Mouse (Mus musculus) liver, embryonic 15.5 days (tissue): ENCODE data around the gene Trappc2l. TPM values are rescaled to one million over a fixed set of nuclear protein-coding genes. Genes with fewer than 3 reads are reported as not detected.
"Not testable (repeated sequence)": the region's sequence is repeated elsewhere in the genome, so short reads cannot be mapped to it uniquely, and the experiment has no call there.

Experiments
- ATAC-seq: fragments of 200-750 bp; cut with Nextera tagmentation; 2 replicates; pipeline ENCODE4 v1.8.0; 2017; ENCODE audit warnings: moderate number of reproducible peaks, mild to moderate bottlenecking, moderate library complexity; ENCODE audit not compliant: insufficient read depth
- H3K27ac ChIP-seq: fragments of 300-500 bp; sonication (generic); replicated peaks from 2 replicates; pipeline ENCODE4 v1.5.1; 2015; ENCODE audit warnings: mild to moderate bottlenecking, inconsistent platforms
- H3K27me3 ChIP-seq: fragments of 300-500 bp; sonication (generic); 2 replicates; pipeline ENCODE4 v1.6.1; 2015; ENCODE audit warnings: mild to moderate bottlenecking, inconsistent platforms
- H3K36me3 ChIP-seq: fragments of 300-500 bp; sonication (generic); replicated peaks from 2 replicates; pipeline ENCODE4 v1.6.1; 2015; ENCODE audit warnings: moderate library complexity, mild to moderate bottlenecking, inconsistent platforms
- H3K4me1 ChIP-seq: fragments of 300-500 bp; sonication (generic); replicated peaks from 2 replicates; pipeline ENCODE4 v1.6.1; 2015; ENCODE audit warnings: inconsistent platforms
- H3K4me2 ChIP-seq: fragments of 300-500 bp; sonication (generic); 2 replicates; pipeline ENCODE4 v1.6.1; 2015; ENCODE audit warnings: moderate library complexity, mild to moderate bottlenecking, inconsistent platforms
- H3K4me3 ChIP-seq: fragments of 300-500 bp; sonication (generic); replicated peaks from 2 replicates; pipeline ENCODE4 v1.5.1; 2015; ENCODE audit warnings: mild to moderate bottlenecking, inconsistent platforms
- H3K9ac ChIP-seq: fragments of 300-500 bp; sonication (generic); 2 replicates; pipeline ENCODE4 v1.6.1; 2015; ENCODE audit warnings: moderate library complexity, mild to moderate bottlenecking, inconsistent platforms
- H3K9me3 ChIP-seq: fragments of 300-500 bp; sonication (generic); replicated peaks from 2 replicates; pipeline ENCODE4 v1.6.1; 2016; ENCODE audit warnings: inconsistent platforms
- WGBS: fragments of 180-500 bp; shearing (Covaris S2); methylation state at CpG from one replicate; pipeline ENCODE4 v1.1.7; 2015; ENCODE audit warnings: mixed read lengths; ENCODE audit not compliant: insufficient replicate concordance; 5-methylcytosine and 5-hydroxymethylcytosine counted together
- polyA plus RNA-seq: library from polyadenylated mRNA; unstranded; fragments of >200 nt; fragmentation: Nextera tagmentation; extraction: Ambion mirVana; gene quantifications from 2 replicates; pipeline ENCODE4 v1.2.1, GENCODE M21; 2015

Gene Trappc2l
- polyA plus RNA-seq, 1 experiment from 2014 or later = 24.2 TPM

GRCm38 (mm10) chr8:122626896-122627295 lies 15.5 kb downstream of the Trappc2l start:
- no peak overlapping the region for H3K4me3 ChIP-seq

GRCm38 (mm10) chr8:122629388-122629787 lies 17.9 kb downstream of the Trappc2l start:
- Histone ChIP-seq H3K27me3 (peaks cover 17% of the 10 kb centered on the region), H3K4me1 (peaks cover 3% of the 10 kb centered on the region; the same call in 1 of the 2 replicates), H3K4me3 (no peak overlapping the region), H3K27ac (no peak overlapping the region), H3K9ac (no peak overlapping the region), H3K9me3 (no peaks in the 10 kb centered on the region), H3K4me2 (no peak overlapping the region), H3K36me3 (peaks cover 43% of the 10 kb centered on the region)
- no peak for ATAC-seq
- 80% methylated on average over 10 of the region's 10 CpGs for WGBS

More at GRCm38 (mm10) chr8:122626896-122627295, 15.5 kb downstream of the Trappc2l start:
- Histone ChIP-seq H3K27me3 (peaks cover 28% of the 10 kb centered on the region), H3K9me3 (no peaks in the 10 kb centered on the region), H3K9ac (no peak overlapping the region), H3K4me1 (peaks cover 3% of the 10 kb centered on the region; the same call in 1 of the 2 replicates), H3K27ac (no peak overlapping the region), H3K36me3 (peaks cover 25% of the 10 kb centered on the region), H3K4me2 (no peak overlapping the region)
- no peak for ATAC-seq
- 79% methylated on average over 2 of the region's 2 CpGs for WGBS

- peaks cover 10% of the 10 kb centered on the region; the same call in 1 of the 2 replicates for H3K27me3 ChIP-seq
- peaks cover 54% of the 10 kb centered on the region for H3K36me3 ChIP-seq
- no peak overlapping the region for H3K4me3 ChIP-seq
- H3K4me1 ChIP-seq = peaks cover 11% of the 10 kb centered on the region
- ATAC-seq = no peak
- H3K9me3 ChIP-seq = no peaks in the 10 kb centered on the region
- no peak overlapping the region for H3K4me2 ChIP-seq
- H3K27ac ChIP-seq = no peak overlapping the region
- 82% methylated on average over 22 of the region's 22 CpGs for WGBS
- H3K9ac ChIP-seq = no peak overlapping the region
Measured at GRCm38 (mm10) chr8:122630696-122631095, 19.3 kb downstream of the Trappc2l start.

DNA sequence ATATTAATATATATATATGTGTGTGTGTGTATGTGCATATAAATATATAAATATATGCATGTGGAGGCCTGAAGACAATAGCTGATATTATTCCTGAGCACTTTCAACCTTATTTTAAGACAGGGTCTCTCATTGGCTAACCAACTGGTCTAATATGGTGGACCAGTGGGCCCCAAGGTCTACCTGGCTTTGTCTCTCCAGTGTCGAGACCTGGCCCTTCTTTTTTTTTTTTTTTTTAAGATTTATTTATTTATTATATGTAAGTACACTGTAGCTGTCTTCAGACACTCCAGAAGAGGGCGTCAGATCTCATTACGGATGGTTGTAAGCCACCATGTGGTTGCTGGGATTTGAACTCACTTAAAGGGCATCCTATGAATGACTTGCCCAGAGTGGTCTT lies 20.7 kb downstream of the Trappc2l start:
- H3K9me3 ChIP-seq, H3K4me3 ChIP-seq, H3K4me2 ChIP-seq, ATAC-seq, H3K27me3 ChIP-seq, H3K9ac ChIP-seq, H3K27ac ChIP-seq: not testable (repeated sequence)
- 54% methylated on average over 3 of the region's 3 CpGs for WGBS
- Histone ChIP-seq H3K36me3 (peaks cover 59% of the 10 kb centered on the region), H3K4me1 (peaks cover 24% of the 10 kb centered on the region)

- Histone ChIP-seq H3K9ac (no peak overlapping the region), H3K4me2 (no peak overlapping the region)
- 85% methylated on average over 14 of the region's 14 CpGs for WGBS
Measured at GRCm38 (mm10) chr8:122633205-122633604, 21.8 kb downstream of the Trappc2l start.

DNA sequence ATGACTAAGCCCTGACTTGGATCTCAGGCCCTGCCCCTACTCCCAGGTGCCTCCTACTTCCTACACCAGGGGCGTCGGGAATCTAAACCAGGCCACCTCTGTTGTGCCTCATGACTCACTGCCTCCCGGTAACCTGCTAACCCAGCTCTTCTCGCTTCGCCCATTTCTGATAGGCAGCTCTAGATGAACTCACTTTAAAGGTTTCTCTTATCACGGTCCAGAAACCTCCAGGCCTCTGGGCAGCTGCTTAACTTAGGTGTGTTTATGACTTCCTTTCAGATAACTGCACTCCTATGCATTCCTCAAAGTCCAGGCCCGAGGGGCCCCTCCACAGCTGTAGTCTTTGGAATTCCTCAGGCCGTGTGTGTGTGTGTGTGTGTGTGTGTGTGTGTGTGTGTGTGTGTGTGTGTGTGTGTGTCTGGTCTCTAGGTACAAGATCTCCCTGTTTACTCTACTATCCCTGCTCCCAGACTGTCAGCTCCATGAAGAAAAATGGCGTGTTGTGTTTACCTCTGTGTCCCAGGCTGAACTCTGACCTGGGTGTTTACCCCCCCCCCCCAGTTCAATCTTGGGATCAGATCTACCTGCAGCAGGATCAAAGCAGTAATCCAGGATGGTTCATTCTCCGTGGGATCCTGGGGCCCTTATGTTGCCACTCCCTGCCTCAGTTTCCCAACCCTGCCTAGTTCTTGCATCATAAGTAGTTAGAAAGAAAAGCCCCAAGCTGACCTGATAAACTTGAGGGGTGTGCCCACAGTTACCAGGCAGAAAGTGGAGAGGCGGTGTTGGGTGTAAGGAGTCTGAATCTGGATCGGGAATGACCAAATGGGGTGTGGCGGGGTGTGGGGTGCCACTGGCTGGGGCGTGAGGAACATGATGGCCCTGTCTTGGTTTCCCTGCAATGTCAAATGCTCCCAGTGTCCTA lies 24.7 kb downstream of the Trappc2l start:
- peak; percentile 91 for ATAC-seq
- Histone ChIP-seq H3K9me3 (no peaks in the 10 kb centered on the region), H3K27ac (peak overlapping the region; percentile 86), H3K4me3 (no peak overlapping the region; the same call in 1 of the 2 replicates), H3K27me3 (no peaks in the 10 kb centered on the region), H3K4me2 (peak overlapping the region; percentile 50), H3K4me1 (peaks cover 42% of the 10 kb centered on the region), H3K36me3 (peaks cover 64% of the 10 kb centered on the region), H3K9ac (peak overlapping the region; percentile 11; the same call in 1 of the 2 replicates)
- WGBS = 38% methylated on average over 14 of the region's 14 CpGs

More at GRCm38 (mm10) chr8:122633205-122633604, 21.8 kb downstream of the Trappc2l start:
- Histone ChIP-seq H3K9me3 (no peaks in the 10 kb centered on the region), H3K4me1 (peaks cover 28% of the 10 kb centered on the region), H3K4me3 (no peak overlapping the region), H3K27me3 (peaks cover 6% of the 10 kb centered on the region; the same call in 1 of the 2 replicates), H3K27ac (0 out of 2 replicates have a peak overlapping the region, but pooled peaks have one; percentile 2), H3K36me3 (peaks cover 70% of the 10 kb centered on the region)
- no peak for ATAC-seq

- Histone ChIP-seq H3K27ac (peak overlapping the region; percentile 86), H3K36me3 (peaks cover 65% of the 10 kb centered on the region), H3K27me3 (no peaks in the 10 kb centered on the region), H3K4me3 (no peak overlapping the region), H3K4me2 (peak overlapping the region; percentile 50), H3K9me3 (no peaks in the 10 kb centered on the region), H3K9ac (0 out of 2 replicates have a peak overlapping the region, but pooled peaks have one; percentile 11), H3K4me1 (peaks cover 42% of the 10 kb centered on the region)
- WGBS = 58% methylated on average over 9 of the region's 9 CpGs
- no peak for ATAC-seq
Measured at GRCm38 (mm10) chr8:122636803-122637175, 25.3 kb downstream of the Trappc2l start.

- ATAC-seq = no peak
- Histone ChIP-seq H3K4me1 (peaks cover 42% of the 10 kb centered on the region), H3K9ac (no peak overlapping the region), H3K4me3 (no peak overlapping the region), H3K4me2 (peak overlapping the region; percentile 50; the same call in 1 of the 2 replicates), H3K27me3 (no peaks in the 10 kb centered on the region), H3K27ac (peak overlapping the region; percentile 86; the same call in 1 of the 2 replicates), H3K9me3 (no peaks in the 10 kb centered on the region), H3K36me3 (peaks cover 65% of the 10 kb centered on the region)
- WGBS = 88% methylated on average over 9 of the region's 9 CpGs
Measured at GRCm38 (mm10) chr8:122637230-122637629, 25.8 kb downstream of the Trappc2l start.

- no peak for ATAC-seq
- Histone ChIP-seq H3K4me2 (no peak overlapping the region), H3K27ac (no peak overlapping the region), H3K4me1 (peaks cover 42% of the 10 kb centered on the region), H3K9me3 (no peaks in the 10 kb centered on the region), H3K4me3 (no peak overlapping the region), H3K36me3 (peaks cover 57% of the 10 kb centered on the region), H3K9ac (no peak overlapping the region), H3K27me3 (no peaks in the 10 kb centered on the region)
- 85% methylated on average over 16 of the region's 16 CpGs for WGBS
Measured at GRCm38 (mm10) chr8:122638601-122639000, 27.2 kb downstream of the Trappc2l start.

DNA sequence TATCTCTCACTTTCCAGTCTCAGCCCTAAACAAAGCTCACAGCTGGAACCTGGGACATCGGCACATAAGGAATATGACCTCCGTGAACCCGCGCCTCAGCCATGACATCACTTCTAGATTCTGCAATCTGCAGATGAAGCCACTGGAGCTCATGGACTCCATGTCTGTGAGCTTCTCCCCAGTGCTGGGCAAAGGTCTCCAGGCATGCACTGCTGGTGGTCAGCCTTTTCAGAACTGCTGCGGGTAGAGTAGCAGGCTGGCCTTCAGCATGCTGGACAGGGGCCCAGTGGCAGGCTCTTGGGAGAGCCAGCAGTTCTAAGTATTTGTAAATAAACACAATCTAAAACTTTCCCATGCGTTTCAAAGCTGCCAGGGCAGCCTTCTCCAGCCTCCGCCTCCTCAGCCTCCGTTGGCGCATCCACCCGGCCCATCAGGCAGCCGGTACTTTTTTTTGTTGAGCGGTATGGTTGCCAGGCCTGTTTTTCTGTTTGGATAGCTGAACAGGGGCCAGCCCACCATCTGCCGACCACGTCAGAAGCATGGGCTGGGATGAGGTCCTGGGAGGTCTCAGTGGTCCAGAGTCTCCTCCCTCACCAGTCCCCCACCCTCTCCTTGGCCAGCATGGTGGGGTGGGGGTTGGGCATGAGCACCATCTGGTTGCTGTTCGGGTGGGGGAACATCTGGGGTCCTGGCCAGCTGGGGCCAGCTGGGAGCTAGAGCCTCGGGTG lies 28.2 kb downstream of the Trappc2l start:
- WGBS = 68% methylated on average over 16 of the region's 16 CpGs
- peaks cover 42% of the 10 kb centered on the region for H3K4me1 ChIP-seq
- H3K4me2 ChIP-seq = no peak overlapping the region
- H3K9ac ChIP-seq = no peak overlapping the region
- no peak overlapping the region for H3K4me3 ChIP-seq
- no peak for ATAC-seq
- no peaks in the 10 kb centered on the region for H3K27me3 ChIP-seq
- H3K9me3 ChIP-seq = no peaks in the 10 kb centered on the region
- no peak overlapping the region for H3K27ac ChIP-seq
- peaks cover 47% of the 10 kb centered on the region for H3K36me3 ChIP-seq

- Histone ChIP-seq H3K4me1 (peaks cover 33% of the 10 kb centered on the region), H3K27ac (no peak overlapping the region), H3K27me3 (no peaks in the 10 kb centered on the region), H3K9ac (no peak overlapping the region), H3K4me2 (no peak overlapping the region), H3K36me3 (peaks cover 44% of the 10 kb centered on the region), H3K9me3 (no peaks in the 10 kb centered on the region), H3K4me3 (no peak overlapping the region)
- WGBS = 84% methylated on average over 4 of the region's 4 CpGs
- no peak for ATAC-seq
Measured at GRCm38 (mm10) chr8:122640825-122641224, 29.4 kb downstream of the Trappc2l start.
